Mouse (Mus musculus): ENCODE results near the gene Retsat.

Gene Retsat

GRCm38 (mm10) chr6:72590111-72590510 lies 8.2 kb upstream of the Retsat start:
- DNase-seq: no peak

DNA sequence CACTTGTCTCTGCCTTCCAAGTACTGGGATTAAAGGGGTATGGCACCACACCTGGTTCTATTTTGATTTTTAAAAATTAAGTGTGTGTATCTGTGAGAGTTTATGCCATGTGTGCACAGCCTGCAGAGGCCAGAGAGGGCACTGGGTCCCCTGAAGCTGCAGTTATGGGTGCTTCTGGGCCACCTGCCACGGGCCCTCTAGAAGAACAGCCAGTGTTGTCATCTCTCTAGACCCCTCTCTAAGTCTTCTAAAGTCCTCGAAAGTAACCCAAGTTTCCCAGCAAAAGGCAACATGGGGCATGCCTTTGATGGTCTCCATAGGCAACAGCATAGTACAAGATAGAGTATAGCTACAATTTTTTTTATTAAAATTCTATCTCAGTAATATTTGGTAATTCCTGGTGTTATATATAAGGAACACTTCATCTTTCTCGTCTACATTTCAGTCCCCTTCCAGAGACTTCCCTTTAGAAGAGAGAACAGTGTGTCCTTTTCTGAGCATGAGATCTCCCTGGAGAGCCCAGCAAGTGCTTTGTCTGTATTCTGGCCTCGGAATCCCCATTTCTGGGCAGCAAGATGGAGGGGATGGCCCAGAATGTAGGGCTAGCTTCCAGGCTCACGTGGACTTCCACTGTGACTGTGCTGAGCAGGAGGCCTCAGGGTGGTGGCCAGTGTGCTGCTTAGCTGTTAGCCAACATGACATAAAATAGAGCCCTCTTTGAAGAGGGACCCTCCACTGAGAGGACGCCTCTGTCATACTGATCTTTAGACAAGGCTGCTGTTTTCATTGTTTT lies 5.1 kb upstream of the Retsat start:
- peak; percentile 52 for DNase-seq

GRCm38 (mm10) chr6:72593914-72594313 lies 4.4 kb upstream of the Retsat start:
- DNase-seq: no peak

GRCm38 (mm10) chr6:72597083-72597874 lies 996 bp upstream of the Retsat start:
- peak; percentile 33 for DNase-seq

GRCm38 (mm10) chr6:72598791-72599557 lies 699 bp downstream of the Retsat start:
- DNase-seq: peak; percentile 45

- no peak for DNase-seq
Observed at GRCm38 (mm10) chr6:72600216-72600615, 1.9 kb downstream of the Retsat start.

DNA sequence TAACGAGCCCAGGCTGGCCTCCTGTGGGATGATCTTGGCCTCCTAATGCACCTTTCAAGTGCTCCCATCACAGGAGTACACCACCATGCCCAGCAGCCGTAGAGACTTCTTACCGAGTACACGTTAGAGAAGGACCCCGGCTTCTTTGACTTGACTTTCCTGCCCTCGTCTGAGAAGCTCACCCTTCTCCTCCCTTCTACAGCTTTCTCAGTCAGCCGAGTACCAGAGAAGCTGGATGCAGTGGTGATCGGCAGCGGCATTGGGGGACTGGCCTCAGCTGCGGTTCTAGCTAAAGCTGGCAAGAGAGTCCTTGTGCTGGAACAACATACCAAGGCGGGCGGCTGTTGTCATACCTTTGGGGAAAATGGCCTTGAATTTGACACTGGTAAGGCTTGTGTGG lies 2.5 kb downstream of the Retsat start:
- no peak for DNase-seq

DNA sequence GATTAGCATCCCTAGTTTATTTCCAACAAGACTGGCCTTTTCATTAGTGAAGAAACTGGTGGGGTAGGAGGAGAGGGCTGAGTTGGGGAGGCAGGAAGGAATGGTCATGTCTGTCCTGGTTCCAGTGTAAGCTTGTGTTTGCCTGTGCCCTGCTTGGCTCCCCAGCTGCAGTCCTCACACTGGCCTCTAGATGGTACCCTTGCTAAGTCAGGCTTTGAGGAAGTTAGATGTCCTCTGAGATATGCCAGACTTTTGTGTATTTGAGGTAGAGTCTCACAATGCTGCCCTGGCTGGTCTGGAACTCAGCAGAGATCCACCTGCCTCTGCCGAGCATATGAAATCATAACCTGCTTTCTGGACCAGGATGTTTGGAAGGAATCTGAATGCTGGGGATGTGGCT lies 3.5 kb downstream of the Retsat start:
- DNase-seq: peak; percentile 76

DNA sequence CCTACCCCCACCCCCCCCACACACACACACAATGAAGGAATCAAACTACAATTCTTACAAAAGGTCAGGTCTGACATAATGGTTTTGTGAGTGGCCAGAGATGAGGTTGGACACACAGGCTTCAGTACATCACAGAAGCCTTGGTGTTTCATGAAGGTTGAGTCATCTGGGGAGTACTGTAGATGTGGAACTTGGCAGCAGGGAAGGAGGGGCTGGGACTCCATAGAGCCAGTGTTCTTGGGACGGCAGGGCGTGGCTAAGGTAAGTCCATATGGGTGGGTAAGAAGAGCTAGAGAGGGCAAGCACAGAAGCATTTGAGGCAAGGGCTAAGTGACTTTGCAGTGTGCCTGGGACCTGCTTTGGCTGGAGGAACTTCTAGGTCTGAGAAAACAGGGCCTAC lies 5.8 kb downstream of the Retsat start:
- no peak for DNase-seq

- no peak for DNase-seq
Observed at GRCm38 (mm10) chr6:72607060-72607459, 8.8 kb downstream of the Retsat start.

DNA sequence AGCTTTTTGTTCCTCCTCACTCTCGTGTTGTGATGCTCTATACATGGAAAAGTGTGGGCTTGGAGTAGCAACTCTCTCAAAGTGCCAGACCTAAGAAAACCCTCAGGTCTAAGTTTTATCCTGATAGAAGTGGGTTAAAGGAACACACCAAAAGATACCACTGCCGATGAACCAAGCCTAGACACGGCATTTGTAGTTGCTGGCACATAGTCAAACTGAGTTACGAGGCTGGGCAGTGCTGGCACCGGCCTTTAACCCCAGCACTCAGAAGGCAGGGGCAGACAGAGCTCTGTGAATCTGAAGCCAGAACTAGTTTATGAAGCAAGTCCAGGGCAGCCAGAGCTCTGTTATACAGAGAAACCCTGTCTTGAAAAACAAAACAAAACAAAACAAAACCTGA lies 9.4 kb downstream of the Retsat start:
- DNase-seq: no peak

GRCm38 (mm10) chr6:72608662-72609184 lies 10.4 kb downstream of the Retsat start:
- DNase-seq: no peak

DNA sequence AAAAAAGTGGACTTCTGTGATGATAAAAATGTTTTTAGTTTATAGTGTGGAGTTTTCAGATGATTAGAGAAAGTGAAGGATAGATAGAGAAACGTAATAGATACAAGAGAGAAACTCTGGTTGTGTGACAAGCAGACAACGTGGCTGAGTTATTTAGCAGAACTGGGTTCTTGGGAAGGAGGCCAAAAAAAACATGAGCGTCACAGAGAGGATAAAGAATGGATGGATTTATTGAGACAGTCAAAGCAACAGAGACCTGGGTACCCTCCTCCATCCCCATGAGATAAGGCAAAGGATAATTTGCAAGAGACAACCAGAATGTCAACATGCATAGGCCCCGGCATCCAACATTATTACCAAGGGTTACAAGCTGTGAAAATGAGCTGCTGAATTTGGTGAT lies 12.0 kb downstream of the Retsat start:
- DNase-seq: no peak

- no peak for DNase-seq
Observed at GRCm38 (mm10) chr6:72615151-72615550, 16.9 kb downstream of the Retsat start.

- no peak for DNase-seq
Observed at GRCm38 (mm10) chr6:72615561-72616375, 17.5 kb downstream of the Retsat start.

DNA sequence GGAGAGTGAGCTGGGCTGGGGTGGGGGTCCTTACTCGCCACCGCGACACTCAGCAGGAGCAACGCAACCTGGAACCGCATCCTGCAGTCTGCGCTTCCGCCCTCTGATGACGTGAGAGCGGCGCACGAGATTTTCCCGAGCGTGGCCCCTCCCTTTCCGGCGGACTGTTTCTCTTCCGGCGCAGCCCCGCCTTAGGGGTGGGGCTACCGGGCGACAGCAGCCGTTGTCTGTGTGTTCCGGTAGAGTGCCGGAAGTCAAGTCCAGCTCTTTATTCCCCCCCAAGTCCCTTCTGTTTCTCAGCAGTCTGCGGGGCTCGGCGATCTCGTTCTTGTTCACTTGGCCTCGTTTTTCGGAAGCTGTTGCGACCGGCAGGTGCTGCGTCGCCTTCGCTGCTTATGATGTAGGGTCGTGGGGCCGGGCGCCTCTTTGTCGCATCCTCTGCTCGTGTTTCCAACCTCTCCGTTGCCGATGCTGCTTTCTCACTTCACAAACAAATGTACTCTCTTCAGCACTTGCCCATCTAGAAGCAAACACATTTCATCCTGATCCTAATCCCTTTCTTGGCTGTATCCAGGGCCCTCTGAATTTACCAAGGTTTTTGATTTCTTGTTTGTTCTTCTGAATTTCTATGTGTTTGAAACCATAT lies 18.5 kb downstream of the Retsat start, which contains the start of gene Tgoln1:
Gene Tgoln1 (minus strand): TSS at position 358 of the 646 bp plus-strand sequence.
- DNase-seq: peak; percentile 94

DNA sequence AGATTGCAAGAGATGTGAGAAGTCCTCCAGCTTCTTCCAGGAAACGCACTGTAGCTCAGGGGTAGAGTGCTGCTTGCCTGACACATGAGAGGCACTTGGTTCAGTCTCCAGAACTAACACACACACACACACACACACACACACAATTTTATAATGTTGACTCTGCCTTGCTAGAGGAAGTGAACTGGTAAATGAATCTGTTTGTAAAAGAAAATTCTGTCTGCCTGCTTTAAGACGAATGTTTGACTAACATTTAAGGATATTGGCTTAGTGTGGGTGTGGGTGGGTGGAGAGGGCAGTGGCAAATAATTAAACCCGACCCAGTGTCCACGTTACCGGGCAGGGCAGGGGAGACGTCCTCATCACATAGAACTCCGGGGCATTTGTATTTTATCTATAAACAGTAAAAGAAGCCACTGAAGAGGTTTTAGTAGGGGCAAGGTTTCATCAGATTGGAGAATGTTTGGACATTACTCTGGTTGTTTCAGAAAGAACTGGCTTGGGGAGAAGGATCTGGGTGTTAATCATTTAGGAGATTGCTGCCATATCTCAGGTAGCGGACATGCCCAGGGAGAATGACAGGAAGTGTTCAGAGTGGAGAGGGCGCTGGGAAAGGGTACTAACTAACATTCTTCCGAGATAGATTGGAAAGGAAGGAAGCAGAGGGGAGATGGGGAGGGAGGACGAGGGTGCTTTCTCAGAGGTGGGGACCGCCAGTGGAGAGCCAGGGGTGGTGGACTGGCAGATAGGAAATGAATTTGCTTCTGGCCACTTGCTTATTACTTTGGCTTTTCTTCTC lies 21.7 kb downstream of the Retsat start:
- DNase-seq: no peak

GRCm38 (mm10) chr6:72620920-72621319 lies 22.6 kb downstream of the Retsat start:
- no peak for DNase-seq

- DNase-seq: no peak
Observed at GRCm38 (mm10) chr6:72622917-72623316, 24.6 kb downstream of the Retsat start.

GRCm38 (mm10) chr6:72623661-72624402 lies 25.6 kb downstream of the Retsat start:
- DNase-seq: no peak

Measured in layer of hippocampus, adult 9-11 months (tissue).